Mouse (Mus musculus) cerebral cortex, adult 2 months (tissue): ENCODE measurements around the gene Rhobtb3.

ENCODE experiments used
- WGBS: fragments of 180-500 bp; shearing (Covaris S2); methylation state at CpG from one replicate; pipeline ENCODE4 v1.1.7; 2018; 5-methylcytosine and 5-hydroxymethylcytosine counted together

Rhobtb3 gene

DNA sequence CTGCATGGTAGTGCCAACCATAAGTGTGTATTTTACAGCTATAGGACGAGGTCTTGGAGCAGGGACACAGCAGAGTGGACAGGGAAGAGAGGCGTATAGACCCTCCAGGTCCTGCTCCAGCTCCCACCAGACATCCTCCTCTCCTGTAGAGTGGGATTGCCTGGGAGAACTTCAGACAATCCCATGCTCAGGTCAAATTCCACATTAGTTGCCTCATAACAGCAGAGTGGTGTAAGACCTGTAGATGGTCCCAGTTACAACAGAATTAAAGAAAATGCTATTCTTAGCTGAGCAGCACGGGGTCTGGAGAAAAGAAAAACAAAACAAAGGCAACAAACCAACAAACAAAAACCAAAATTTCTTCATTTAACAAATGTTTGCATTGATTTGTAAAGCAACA lies 101.8 kb downstream of the Rhobtb3 start:
- 81% methylated on average over 3 of the region's 3 CpGs for WGBS

GRCm38 (mm10) chr13:75840752-75841285 lies 102.9 kb downstream of the Rhobtb3 start:
- 15% methylated on average over 6 of the region's 6 CpGs for WGBS

- WGBS: under 1% methylated on average over 12 of the region's 12 CpGs
Observed at GRCm38 (mm10) chr13:75839719-75840481, 103.8 kb downstream of the Rhobtb3 start, which contains the start of gene Glrx. TSS of gene Glrx (plus strand) at chr13:75839868.

DNA sequence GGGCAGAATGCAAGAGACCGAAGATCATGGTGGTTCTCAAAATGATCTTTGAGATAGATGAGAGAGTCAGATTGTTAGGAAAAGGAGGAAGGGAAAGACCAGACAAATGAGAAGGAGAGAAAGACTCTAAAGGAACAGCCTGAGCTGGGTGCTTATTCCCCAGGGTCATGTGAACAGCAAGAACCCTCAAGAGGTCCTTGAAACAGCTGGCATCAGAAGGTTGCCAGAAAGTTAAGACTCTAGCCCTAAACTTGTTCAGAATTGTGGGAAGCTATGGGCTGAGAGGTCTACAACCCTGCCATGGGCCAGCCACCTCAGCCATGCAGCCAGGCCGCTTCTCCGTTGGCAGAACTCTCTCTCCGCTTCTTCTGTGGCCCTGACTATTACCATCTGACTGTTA lies 105.2 kb downstream of the Rhobtb3 start:
- 98% methylated on average over 4 of the region's 4 CpGs for WGBS

- 80% methylated on average over 2 of the region's 2 CpGs for WGBS
Observed at GRCm38 (mm10) chr13:75835461-75835860, 108.3 kb downstream of the Rhobtb3 start.

GRCm38 (mm10) chr13:75831710-75832109 lies 112.0 kb downstream of the Rhobtb3 start:
- 91% methylated on average over 6 of the region's 6 CpGs for whole genome bisulfite sequencing

- WGBS: 90% methylated on average over 1 of the region's 1 CpGs
Observed at GRCm38 (mm10) chr13:75830708-75831107, 113.0 kb downstream of the Rhobtb3 start.

DNA sequence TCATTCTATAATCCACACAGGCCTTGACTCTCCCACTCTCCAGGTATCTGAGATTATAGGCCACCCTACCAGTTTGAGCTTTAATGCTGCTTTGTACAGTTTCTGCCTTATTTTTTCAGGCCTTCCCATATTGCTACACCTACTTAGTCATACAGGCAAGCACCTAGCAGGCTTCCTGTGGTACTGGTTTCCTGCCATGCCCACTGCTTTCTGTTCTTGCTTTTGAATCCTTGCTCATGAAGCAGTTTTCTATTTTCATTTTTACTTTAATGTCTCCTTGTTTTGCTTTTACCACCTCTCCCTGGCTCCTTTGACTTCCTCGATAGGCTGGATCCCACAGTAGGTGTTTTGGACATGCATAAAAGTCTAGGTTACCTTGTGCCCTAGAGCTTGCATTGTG lies 118.3 kb downstream of the Rhobtb3 start:
- 84% methylated on average over 1 of the region's 1 CpGs for WGBS

DNA sequence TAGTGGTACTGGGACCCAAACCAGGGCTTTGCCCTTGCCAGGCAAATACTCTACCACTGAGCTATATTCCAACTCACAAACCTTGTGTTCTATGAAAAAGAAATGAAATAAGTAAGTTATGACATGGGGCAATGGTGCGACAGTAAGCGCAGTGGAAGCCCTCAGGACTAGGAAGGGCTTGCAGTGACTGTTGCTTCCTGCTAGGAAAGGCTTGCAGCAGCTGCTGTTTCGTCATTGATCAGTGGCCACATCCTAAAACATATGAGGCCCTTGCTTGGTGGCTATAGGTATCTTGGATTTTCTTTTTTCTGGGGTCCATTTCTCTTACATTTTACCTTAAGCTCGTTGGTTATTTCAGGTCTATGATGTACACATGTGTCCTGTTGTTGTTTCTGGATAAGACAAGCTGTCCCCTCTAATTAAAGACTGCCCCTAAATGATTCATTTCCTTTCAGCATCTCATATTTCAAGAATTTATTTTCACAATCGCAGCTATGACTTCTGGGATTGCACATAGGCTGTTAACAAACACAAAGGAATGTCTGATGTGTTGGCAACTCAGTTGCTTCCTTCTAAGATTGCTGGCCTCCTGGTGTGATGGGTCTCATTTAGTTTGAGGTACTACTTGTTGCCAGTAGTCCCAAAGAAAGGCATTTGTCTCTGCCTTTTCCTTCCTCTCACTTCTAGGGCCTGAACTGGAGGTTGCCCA lies 119.0 kb downstream of the Rhobtb3 start:
- 78% methylated on average over 5 of the region's 5 CpGs for WGBS

GRCm38 (mm10) chr13:75823201-75823600 lies 120.5 kb downstream of the Rhobtb3 start:
- 87% methylated on average over 9 of the region's 9 CpGs for WGBS

- 98% methylated on average over 4 of the region's 4 CpGs for WGBS
Observed at GRCm38 (mm10) chr13:75822366-75822765, 121.4 kb downstream of the Rhobtb3 start.
